Mouse (Mus musculus) lung, embryonic 14.5 days (tissue): Measurements from ENCODE around the gene Xlr3a. TPM values are rescaled to one million over a fixed set of nuclear protein-coding genes. Genes with fewer than 3 reads are reported as not detected.
"Not testable (repeated sequence)": the region's sequence is repeated elsewhere in the genome, so short reads cannot be mapped to it uniquely, and the experiment has no call there.

ENCODE experiments used
- ATAC-seq: fragments of 200-750 bp; cut with Nextera tagmentation; 2 replicates; pipeline ENCODE4 v1.8.0; 2017; ENCODE audit warnings: mild to moderate bottlenecking, moderate TSS enrichment, moderate library complexity; ENCODE audit not compliant: insufficient read depth
- DNase-seq: peaks from one replicate; pipeline ENCODE4 v3.0.0-alpha.2; 2015
- H3K27ac ChIP-seq: fragments of 300-500 bp; sonication (generic); 2 replicates; pipeline ENCODE4 v1.5.1; 2014; ENCODE audit warnings: low read depth, mild to moderate bottlenecking, moderate library complexity
- H3K27me3 ChIP-seq: fragments of 300-500 bp; sonication (generic); 2 replicates; pipeline ENCODE4 v1.6.1; 2014; ENCODE audit warnings: low read length, control low read depth; ENCODE audit not compliant: insufficient read depth
- H3K36me3 ChIP-seq: fragments of 300-500 bp; sonication (generic); 2 replicates; pipeline ENCODE4 v1.6.1; 2014; ENCODE audit warnings: control low read depth; ENCODE audit not compliant: insufficient read depth
- H3K4me1 ChIP-seq: fragments of 300-500 bp; sonication (generic); 2 replicates; pipeline ENCODE4 v1.6.1; 2014; ENCODE audit warnings: antibody characterized with exemption, control low read depth; ENCODE audit not compliant: insufficient read depth
- H3K4me2 ChIP-seq: fragments of 300-500 bp; sonication (generic); 2 replicates; pipeline ENCODE4 v1.6.1; 2014; ENCODE audit warnings: mild to moderate bottlenecking
- H3K4me3 ChIP-seq: fragments of 300-500 bp; sonication (generic); 2 replicates; pipeline ENCODE4 v1.5.1; 2014; ENCODE audit warnings: low read depth, low read length
- H3K9ac ChIP-seq: fragments of 300-500 bp; sonication (generic); 2 replicates; pipeline ENCODE4 v1.6.1; 2014
- H3K9me3 ChIP-seq: fragments of 300-500 bp; sonication (generic); 2 replicates; pipeline ENCODE4 v1.6.1; 2016; ENCODE audit warnings: low read depth, low read length, control low read depth
- WGBS: fragments of 180-500 bp; shearing (Covaris S2); extraction: QIAGEN DNeasy Blood & Tissue Kit; methylation state at CpG from one replicate; pipeline ENCODE4 v1.1.7; 2014; 5-methylcytosine and 5-hydroxymethylcytosine counted together
- polyA plus RNA-seq: library from polyadenylated mRNA; unstranded; fragments of >200 nt; fragmentation: Nextera tagmentation; extraction: Ambion mirVana; gene quantifications from 2 replicates; pipeline ENCODE4 v1.2.1, GENCODE M21; 2014

The Xlr3a gene
- polyA plus RNA-seq = 3.6 and 5.6 TPM in 2 replicates

- not testable (repeated sequence) for H3K4me3 ChIP-seq, H3K4me1 ChIP-seq, H3K4me2 ChIP-seq, ATAC-seq, H3K27ac ChIP-seq, H3K9me3 ChIP-seq, H3K36me3 ChIP-seq, H3K27me3 ChIP-seq, H3K9ac ChIP-seq
- DNase-seq = peak; percentile 0
- WGBS = 66% methylated on average over 13 of the region's 13 CpGs
Observed at GRCm38 (mm10) chrX:73096941-73097508, at the start of gene Xlr3a. Gene Xlr3a, minus strand, starts transcription at chrX:73097095.

- not testable (repeated sequence) for DNase-seq
Observed at GRCm38 (mm10) chrX:73143218-73143618, 46.3 kb upstream of the Xlr3a start.

GRCm38 (mm10) chrX:73122859-73123829 is 26.2 kb upstream of the Xlr3a start:
- H3K4me2 ChIP-seq, H3K4me1 ChIP-seq, H3K27me3 ChIP-seq, DNase-seq, H3K9ac ChIP-seq, H3K27ac ChIP-seq, H3K9me3 ChIP-seq, H3K36me3 ChIP-seq, H3K4me3 ChIP-seq: not testable (repeated sequence)
- peak; percentile 31; the same call in 1 of the 2 replicates for ATAC-seq
- WGBS = no CpG with 5 or more reads among the region's 12 CpGs

More at GRCm38 (mm10) chrX:73143218-73143618, 46.3 kb upstream of the Xlr3a start:
- H3K36me3 ChIP-seq, H3K27me3 ChIP-seq, H3K4me1 ChIP-seq, H3K4me2 ChIP-seq, H3K9me3 ChIP-seq, H3K4me3 ChIP-seq, H3K27ac ChIP-seq, H3K9ac ChIP-seq: not testable (repeated sequence)
- WGBS = no CpG with 5 or more reads among the region's 7 CpGs
- ATAC-seq = peak; percentile 68

- H3K4me2 ChIP-seq, H3K27ac ChIP-seq, DNase-seq, H3K4me3 ChIP-seq, H3K36me3 ChIP-seq, H3K9me3 ChIP-seq, H3K27me3 ChIP-seq, H3K9ac ChIP-seq, H3K4me1 ChIP-seq, ATAC-seq: not testable (repeated sequence)
- no CpG with 5 or more reads among the region's 7 CpGs for WGBS
Observed at GRCm38 (mm10) chrX:73116747-73117146, 19.9 kb upstream of the Xlr3a start, which contains the start of gene Gm14685. Gene Gm14685, plus strand, starts transcription at chrX:73117047.

- H3K27me3 ChIP-seq, H3K27ac ChIP-seq, H3K4me2 ChIP-seq, DNase-seq, H3K4me3 ChIP-seq, ATAC-seq, H3K9ac ChIP-seq, H3K9me3 ChIP-seq, H3K36me3 ChIP-seq, H3K4me1 ChIP-seq: not testable (repeated sequence)
- 79% methylated on average over 18 of the region's 19 CpGs for WGBS
Observed at GRCm38 (mm10) chrX:73082267-73083055, 14.4 kb downstream of the Xlr3a start, which contains the start of gene Xlr4a. Gene Xlr4a, minus strand, starts transcription at chrX:73082478.

- ATAC-seq = peak; percentile 22; the same call in 1 of the 2 replicates
Observed at GRCm38 (mm10) chrX:73066765-73067312, 30.1 kb downstream of the Xlr3a start.

More at GRCm38 (mm10) chrX:73066765-73067312, 30.1 kb downstream of the Xlr3a start:
- DNase-seq, H3K9me3 ChIP-seq, H3K4me1 ChIP-seq, H3K4me2 ChIP-seq, H3K36me3 ChIP-seq, H3K9ac ChIP-seq, H3K27me3 ChIP-seq, H3K4me3 ChIP-seq, H3K27ac ChIP-seq: not testable (repeated sequence)
- WGBS = 40% methylated on average over 1 of the region's 5 CpGs
